Mouse (Mus musculus) cerebellum, adult 2 months (tissue): ENCODE measurements around the gene Tbce. TPM values are rescaled to one million over a fixed set of nuclear protein-coding genes. Genes with fewer than 3 reads are reported as not detected.
A peak's percentile ranks its signal among the peaks of the same experiment; 100 is the strongest.

Experiments used
- DNase-seq, 2 experiments: peaks; one replicate each; pipeline ENCODE4 v3.0.0; 2021
- H3K27ac ChIP-seq: fragments of 200-500 bp; 2 replicates; pipeline ENCODE4 v1.5.1; 2012; ENCODE audit warnings: low read length, control low read depth, inconsistent platforms; ENCODE audit not compliant: insufficient read depth
- H3K27me3 ChIP-seq: fragments of 200-500 bp; 2 replicates; pipeline ENCODE4 v1.6.1; 2012; ENCODE audit warnings: inconsistent platforms, mild to moderate bottlenecking, low read length, moderate library complexity; ENCODE audit not compliant: control insufficient read depth, insufficient read depth
- H3K4me1 ChIP-seq: fragments of 200-500 bp; 2 replicates; pipeline ENCODE4 v1.6.1; 2011; ENCODE audit warnings: low read length; ENCODE audit not compliant: control insufficient read depth, insufficient read depth
- H3K4me3 ChIP-seq: fragments of 200-500 bp; replicated peaks from 2 replicates; pipeline ENCODE3; 2011; ENCODE audit warnings: mild to moderate bottlenecking, low read depth, low read length, control low read depth; ENCODE audit not compliant: insufficient read depth
- CTCF ChIP-seq: fragments of 200-500 bp; IDR thresholded peaks from 2 replicates; pipeline ENCODE4 v1.5.1; 2011; ENCODE audit warnings: low read depth, mild to moderate bottlenecking, control low read depth, low read length, moderate library complexity, borderline replicate concordance; ENCODE audit not compliant: insufficient read depth
- POLR2A ChIP-seq: fragments of 200-500 bp; IDR thresholded peaks from 2 replicates; pipeline ENCODE4 v1.6.1; 2011; ENCODE audit warnings: low read length, control low read depth, borderline replicate concordance; ENCODE audit not compliant: insufficient read depth
- WGBS: fragments of 180-500 bp; shearing (Covaris S2); methylation state at CpG from one replicate; pipeline ENCODE4 v1.1.7; 2018; 5-methylcytosine and 5-hydroxymethylcytosine counted together
- polyA plus RNA-seq: library from polyadenylated mRNA; depleted of rRNA; stranded (reverse); fragments of >200 nt; gene quantifications from 2 replicates; pipeline ENCODE4 v1.2.3, GENCODE M21; 2012

Gene Tbce
- polyA plus RNA-seq, 1 experiment: 149 TPM

- WGBS: 93% methylated on average over 4 of the region's 4 CpGs
- no peak for TF ChIP-seq POLR2A
- TF ChIP-seq CTCF: no peak
- no peak for DNase-seq
These were observed 70.8 kb downstream of the Tbce start for GRCm38 (mm10) chr13:13968629-13969111.

DNA sequence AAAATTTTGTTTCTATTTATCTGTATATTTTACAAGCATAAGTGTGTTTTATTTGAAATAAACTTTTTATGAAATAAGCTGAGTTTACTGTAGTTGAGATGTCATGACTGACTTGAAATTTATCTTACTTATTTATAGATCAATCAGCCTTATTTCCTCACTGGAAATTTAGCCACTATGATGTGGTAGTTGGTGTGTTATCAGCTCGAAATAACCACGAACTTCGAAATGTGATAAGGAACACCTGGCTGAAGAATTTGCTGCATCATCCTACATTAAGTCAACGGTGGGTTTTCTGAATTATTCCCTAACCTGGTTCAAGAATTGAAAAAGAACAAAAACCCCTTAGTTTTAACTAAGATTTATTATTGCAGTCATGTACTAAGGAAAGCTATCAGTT is 73.3 kb downstream of the Tbce start:
- no peak for DNase-seq
- WGBS: 93% methylated on average over 4 of the region's 4 CpGs
- Histone ChIP-seq H3K27me3 (no peaks in the 10 kb centered on the region), H3K4me3 (no peak overlapping the region), H3K27ac (no peak overlapping the region), H3K4me1 (no peaks in the 10 kb centered on the region)
- no peak for TF ChIP-seq CTCF

More at GRCm38 (mm10) chr13:13968629-13969111, 70.8 kb downstream of the Tbce start:
- Histone ChIP-seq H3K4me1 (no peaks in the 10 kb centered on the region), H3K27ac (no peak overlapping the region), H3K27me3 (no peaks in the 10 kb centered on the region), H3K4me3 (no peak overlapping the region)

DNA sequence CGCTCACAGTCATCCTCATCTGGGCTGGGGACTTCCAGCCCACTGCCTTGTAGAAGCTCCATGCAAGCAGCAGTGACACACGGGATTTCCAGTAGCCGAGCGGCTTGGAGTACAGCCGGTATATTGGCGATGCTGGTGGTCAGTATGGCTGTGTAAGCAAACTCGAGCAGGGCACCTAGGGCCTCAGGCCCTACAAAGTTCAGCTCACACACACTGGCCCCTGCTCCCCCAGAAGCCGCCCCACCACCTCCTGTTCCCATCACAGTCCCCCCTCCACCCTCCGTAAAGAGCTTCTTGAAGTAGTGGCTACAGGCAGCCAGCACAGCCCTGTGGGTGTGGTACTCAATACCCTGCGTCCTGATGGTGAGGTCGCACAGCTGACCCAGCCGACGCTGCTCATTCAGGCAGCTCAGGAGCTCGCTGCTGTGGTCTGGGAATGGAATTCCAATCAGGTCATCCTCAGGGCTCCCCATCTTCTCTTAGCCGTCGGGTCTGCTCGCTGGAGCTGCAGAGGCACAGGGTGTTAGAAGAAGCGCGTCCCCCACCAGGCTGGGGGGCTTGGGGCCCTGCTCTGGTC is 74.0 kb downstream of the Tbce start:
- Histone ChIP-seq H3K27me3 (no peaks in the 10 kb centered on the region), H3K4me1 (no peaks in the 10 kb centered on the region), H3K4me3 (no peak overlapping the region), H3K27ac (no peak overlapping the region)
- no peak for DNase-seq
- WGBS: 74% methylated on average over 19 of the region's 19 CpGs
- TF ChIP-seq CTCF: no peak
- no peak for TF ChIP-seq POLR2A

DNA sequence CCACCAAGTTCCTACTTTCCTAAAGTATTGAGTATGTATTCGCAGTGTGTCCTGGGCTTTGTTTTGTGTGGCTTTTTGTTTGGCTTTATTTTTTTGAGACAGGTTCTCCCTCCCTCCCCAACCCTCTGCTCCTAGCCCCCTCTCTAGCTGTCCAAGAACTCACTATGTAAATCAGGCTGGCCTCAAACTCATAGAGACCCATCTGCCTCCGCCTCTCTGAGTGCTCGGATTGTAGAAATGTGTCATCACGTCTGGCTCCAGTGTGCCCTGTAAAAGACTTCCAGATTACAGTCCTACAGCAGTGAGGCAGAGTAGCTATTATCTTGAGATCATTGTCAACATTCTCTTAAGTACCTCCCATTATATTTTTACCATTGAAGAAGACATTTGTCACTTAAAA is 78.4 kb downstream of the Tbce start:
- H3K27me3 ChIP-seq: no peaks in the 10 kb centered on the region
- DNase-seq: no peak
- H3K27ac ChIP-seq: no peak overlapping the region
- H3K4me3 ChIP-seq: no peak overlapping the region
- H3K4me1 ChIP-seq: no peaks in the 10 kb centered on the region
- 61% methylated on average over 4 of the region's 4 CpGs for WGBS
- TF ChIP-seq CTCF: no peak
- no peak for TF ChIP-seq POLR2A

DNA sequence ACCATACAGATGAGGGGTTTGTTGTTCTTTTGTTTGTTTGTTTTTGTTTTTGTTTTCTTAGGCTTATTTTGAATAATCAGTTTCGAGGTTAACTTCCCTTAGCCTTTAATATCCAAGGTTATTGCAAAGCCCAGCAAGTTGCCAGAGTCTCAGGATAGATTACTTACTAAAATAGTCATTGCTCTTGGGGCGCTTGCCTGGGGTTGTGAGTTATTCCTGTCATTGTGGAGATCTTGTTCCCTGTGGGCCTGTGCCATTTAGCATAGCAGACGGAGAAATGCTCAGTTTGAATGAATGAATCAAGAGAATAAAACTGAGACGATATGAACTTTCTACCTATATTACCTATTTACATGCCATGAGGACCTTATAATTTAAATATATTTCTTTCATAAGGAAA is 79.2 kb downstream of the Tbce start:
- no peak for DNase-seq
- H3K4me3 ChIP-seq: no peak overlapping the region
- H3K27ac ChIP-seq: no peak overlapping the region
- H3K27me3 ChIP-seq: no peaks in the 10 kb centered on the region
- no peak for TF ChIP-seq CTCF
- no peak for TF ChIP-seq POLR2A
- no peaks in the 10 kb centered on the region for H3K4me1 ChIP-seq
- 88% methylated on average over 4 of the region's 4 CpGs for WGBS

DNA sequence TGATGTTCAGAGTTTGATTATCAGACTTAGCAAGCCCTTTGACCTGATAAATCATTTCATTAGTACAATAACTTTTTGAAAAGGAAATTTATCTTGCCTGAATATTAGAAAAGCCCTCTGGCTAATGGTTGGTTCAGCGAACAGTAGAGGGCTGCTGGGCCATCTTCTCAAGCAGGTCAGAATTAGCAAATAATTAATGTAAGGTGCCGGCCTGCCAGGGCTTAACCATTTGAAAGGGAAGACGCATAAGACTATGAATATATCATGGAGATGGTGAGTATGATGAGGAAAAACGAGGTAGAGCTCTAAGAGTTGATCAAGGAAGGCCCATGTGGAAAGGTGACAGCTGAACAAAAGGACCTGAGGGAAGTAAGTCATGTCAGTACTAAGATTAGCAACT is 82.8 kb downstream of the Tbce start:
- 86% methylated on average over 4 of the region's 4 CpGs for WGBS
- DNase-seq: no peak
- Histone ChIP-seq H3K4me1 (no peaks in the 10 kb centered on the region), H3K27me3 (no peaks in the 10 kb centered on the region), H3K27ac (no peak overlapping the region), H3K4me3 (no peak overlapping the region)
- TF ChIP-seq POLR2A (no peak), CTCF (no peak)

DNA sequence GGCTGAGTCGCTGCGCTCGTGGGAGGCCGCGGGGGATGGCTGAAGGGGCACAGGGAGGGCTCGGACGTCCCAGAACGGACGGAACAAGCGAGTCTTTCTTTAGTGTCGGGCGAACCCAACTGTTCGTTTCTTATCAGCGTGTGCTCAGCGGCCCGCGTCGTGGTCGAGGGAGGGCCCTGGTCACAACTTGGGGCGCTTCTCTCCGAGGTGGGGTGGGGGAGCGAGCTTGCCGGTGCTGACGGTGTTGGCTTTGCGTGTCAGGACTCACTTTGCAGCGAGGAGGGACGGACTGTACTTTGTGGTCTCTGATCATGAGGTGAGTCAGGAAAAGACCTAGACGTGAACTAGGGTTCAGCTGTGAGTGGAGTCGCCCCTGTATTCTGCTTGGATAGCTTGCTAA is 84.5 kb downstream of the Tbce start:
- Histone ChIP-seq H3K27ac (no peak overlapping the region), H3K4me3 (peak overlapping the region; percentile 67), H3K27me3 (no peaks in the 10 kb centered on the region), H3K4me1 (no peaks in the 10 kb centered on the region)
- under 1% methylated on average over 29 of the region's 29 CpGs for WGBS
- DNase-seq: no peak
- TF ChIP-seq POLR2A (no peak), CTCF (no peak)
